Mouse (Mus musculus) olfactory bulb, adult 2 months (tissue): ENCODE measurements around the gene Cnst.

Experiments used
- CTCF ChIP-seq: fragments of 200-500 bp; IDR thresholded peaks from 2 replicates; pipeline ENCODE4 v1.5.1; 2012; ENCODE audit warnings: low read depth, mild to moderate bottlenecking, low read length, moderate library complexity; ENCODE audit not compliant: insufficient read depth
- POLR2A ChIP-seq: fragments of 200-500 bp; IDR thresholded peaks from 2 replicates; pipeline ENCODE4 v1.6.1; 2012; ENCODE audit warnings: mild to moderate bottlenecking, low read depth, low read length, moderate library complexity; ENCODE audit not compliant: insufficient read depth

- TF ChIP-seq CTCF = no peak
- TF ChIP-seq POLR2A = no peak
These were observed 34.0 kb downstream of the Cnst start for GRCm38 (mm10) chr1:179580200-179580599.
